Mouse (Mus musculus) frontal cortex, adult (tissue): Measurements from ENCODE around the gene Npy5r.

ENCODE experiments used
- ATAC-seq: cut with Nextera tagmentation; 2 replicates; pipeline ENCODE4 v1.9.2; 2017; ENCODE audit warnings: mild to moderate bottlenecking, moderate library complexity, mixed read lengths; ENCODE audit not compliant: low TSS enrichment

Gene Npy5r

GRCm38 (mm10) chr8:66687511-66688329 lies at the start of gene Npy5r:
Npy5r (minus strand) TSS chr8:66688128.
- peak; percentile 88 for ATAC-seq

GRCm38 (mm10) chr8:66731957-66732356 lies 44.0 kb upstream of the Npy5r start:
- no peak for ATAC-seq

GRCm38 (mm10) chr8:66729446-66729845 lies 41.5 kb upstream of the Npy5r start:
- ATAC-seq = no peak

- ATAC-seq = peak; percentile 96
Measured at GRCm38 (mm10) chr8:66722835-66723234, 34.9 kb upstream of the Npy5r start.

- peak; percentile 83 for ATAC-seq
Measured at GRCm38 (mm10) chr8:66714324-66714975, 26.5 kb upstream of the Npy5r start.

GRCm38 (mm10) chr8:66698782-66699181 lies 10.9 kb upstream of the Npy5r start:
- peak; percentile 22; the same call in 1 of the 2 replicates for ATAC-seq

- ATAC-seq = 0 out of 2 replicates have a peak, but pooled peaks have one; percentile 9
Measured at GRCm38 (mm10) chr8:66698011-66698410, 10.1 kb upstream of the Npy5r start.

- peak; percentile 80 for ATAC-seq
Measured at GRCm38 (mm10) chr8:66696970-66697843, 9.3 kb upstream of the Npy5r start, which contains the start of gene Npy1r. Npy1r (plus strand) TSS chr8:66697192.

- ATAC-seq = no peak
Measured at GRCm38 (mm10) chr8:66690402-66690801, 2.5 kb upstream of the Npy5r start.

GRCm38 (mm10) chr8:66688799-66689198 lies 871 bp upstream of the Npy5r start:
- ATAC-seq = no peak

GRCm38 (mm10) chr8:66688395-66688794 lies 467 bp upstream of the Npy5r start:
- peak; percentile 47; the same call in 1 of the 2 replicates for ATAC-seq

- no peak for ATAC-seq
Measured at GRCm38 (mm10) chr8:66681261-66681660, 6.7 kb downstream of the Npy5r start.

- ATAC-seq = no peak
Measured at GRCm38 (mm10) chr8:66630721-66631120, 57.2 kb downstream of the Npy5r start.
